Mouse (Mus musculus): ENCODE data around the gene Sh3bp4. TPM values are rescaled to one million over a fixed set of nuclear protein-coding genes. Genes with fewer than 3 reads are reported as not detected.

Gene Sh3bp4
- polyA plus RNA-seq (2014; fragmentation: Nextera tagmentation; extraction: Ambion mirVana), result 15.7 and 18.5 TPM in 2 replicates

DNA sequence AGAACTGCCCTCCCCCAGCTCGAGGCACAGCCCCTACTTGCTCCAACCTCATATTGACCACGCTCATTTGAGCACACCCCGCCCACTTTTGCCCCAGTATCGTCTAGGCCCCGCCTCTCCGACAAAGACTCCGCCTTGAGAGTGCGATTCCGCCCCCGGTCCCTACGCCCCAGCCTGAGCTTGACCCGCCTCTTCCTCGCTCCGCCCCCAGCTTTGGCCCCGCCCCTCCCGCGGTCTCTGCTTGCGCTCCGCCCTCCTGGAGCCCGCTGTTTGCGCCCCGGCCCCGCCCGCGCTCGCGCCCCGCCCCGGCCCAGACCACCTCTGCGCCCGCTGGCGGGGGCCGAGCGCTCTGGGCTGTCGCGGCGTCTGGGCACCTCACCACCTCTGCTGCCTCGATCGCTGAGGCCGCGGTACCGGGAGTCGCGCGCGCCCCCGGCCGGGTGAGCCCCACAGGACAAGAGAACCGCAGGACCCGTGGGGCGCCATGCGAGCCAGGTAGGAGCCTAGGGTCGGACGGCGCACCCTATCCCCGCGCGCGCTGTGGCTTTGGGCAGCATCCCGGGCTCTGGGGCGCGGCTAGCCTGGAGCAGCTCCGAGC, at the start of gene Sh3bp4:
TSS of gene Sh3bp4 (plus strand) at position 313 of the 598 bp plus-strand sequence.
- Histone ChIP-seq H3K4me1 (ENCODE audit: control insufficient read depth, insufficient read depth, low read length) (peaks cover 18% of the 10 kb centered on the region), H3K4me2 (ENCODE audit: low read length) (peak within 1 kb of the TSS; percentile 79), H3K9ac (ENCODE audit: low read length) (peak within 1 kb of the TSS; percentile 81), H3K27me3 (replicated peaks; ENCODE audit: control insufficient read depth, insufficient read depth, low read length) (no peaks in the 10 kb centered on the region), H3K4me3 (ENCODE audit: low read depth, low read length) (peak within 1 kb of the TSS; percentile 78), H3K27ac (ENCODE audit: low read depth, low read length) (peak within 1 kb of the TSS; percentile 68), H3K36me3 (ENCODE audit: control insufficient read depth, insufficient read depth, low read length) (no peaks in the 10 kb centered on the region), H3K9me3 (replicated peaks; ENCODE audit: control insufficient read depth, low read length) (no peaks in the 10 kb centered on the region)
- DNase-seq (ENCODE audit: low spot score) (peak; percentile 99), ATAC-seq (peak; percentile 91)
- under 1% methylated on average over 51 of the region's 63 CpGs for WGBS

DNA sequence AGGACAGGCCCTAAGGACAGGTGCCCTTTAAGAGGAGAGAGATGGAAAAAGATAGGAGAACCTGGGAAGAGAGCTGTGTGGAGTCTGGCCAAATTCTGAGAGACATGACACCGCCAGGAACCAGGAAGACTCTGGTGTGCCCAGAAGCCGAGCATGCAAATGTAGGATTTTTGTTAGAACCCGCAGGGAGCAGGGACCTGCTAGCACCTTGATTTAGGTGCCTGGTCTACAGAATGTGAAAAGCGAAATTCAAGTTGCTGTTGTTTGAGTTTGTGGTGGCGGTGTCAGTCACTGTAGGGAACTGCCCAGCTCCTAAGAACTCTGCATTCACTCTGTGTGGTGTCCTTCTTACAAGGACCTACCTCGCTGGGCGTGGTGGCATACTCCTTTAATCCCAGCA, 47.2 kb upstream of the Sh3bp4 start:
- no peaks in the 10 kb centered on the region for H3K36me3 ChIP-seq (ENCODE audit: control insufficient read depth, insufficient read depth, low read length)
- no peak overlapping the region for H3K9ac ChIP-seq (ENCODE audit: low read length)
- no peak overlapping the region for H3K27ac ChIP-seq (ENCODE audit: low read depth, low read length)
- H3K4me3 ChIP-seq (ENCODE audit: low read depth, low read length), result no peak overlapping the region
- H3K27me3 ChIP-seq (replicated peaks; ENCODE audit: control insufficient read depth, insufficient read depth, low read length), result no peaks in the 10 kb centered on the region
- no peak overlapping the region for H3K4me2 ChIP-seq (ENCODE audit: low read length)
- no peaks in the 10 kb centered on the region for H3K4me1 ChIP-seq (ENCODE audit: control insufficient read depth, insufficient read depth, low read length)
- DNase-seq (ENCODE audit: low spot score) (no peak), ATAC-seq (no peak)
- 83% methylated on average over 7 of the region's 7 CpGs for WGBS
- H3K9me3 ChIP-seq (replicated peaks; ENCODE audit: control insufficient read depth, low read length), result no peaks in the 10 kb centered on the region

DNA sequence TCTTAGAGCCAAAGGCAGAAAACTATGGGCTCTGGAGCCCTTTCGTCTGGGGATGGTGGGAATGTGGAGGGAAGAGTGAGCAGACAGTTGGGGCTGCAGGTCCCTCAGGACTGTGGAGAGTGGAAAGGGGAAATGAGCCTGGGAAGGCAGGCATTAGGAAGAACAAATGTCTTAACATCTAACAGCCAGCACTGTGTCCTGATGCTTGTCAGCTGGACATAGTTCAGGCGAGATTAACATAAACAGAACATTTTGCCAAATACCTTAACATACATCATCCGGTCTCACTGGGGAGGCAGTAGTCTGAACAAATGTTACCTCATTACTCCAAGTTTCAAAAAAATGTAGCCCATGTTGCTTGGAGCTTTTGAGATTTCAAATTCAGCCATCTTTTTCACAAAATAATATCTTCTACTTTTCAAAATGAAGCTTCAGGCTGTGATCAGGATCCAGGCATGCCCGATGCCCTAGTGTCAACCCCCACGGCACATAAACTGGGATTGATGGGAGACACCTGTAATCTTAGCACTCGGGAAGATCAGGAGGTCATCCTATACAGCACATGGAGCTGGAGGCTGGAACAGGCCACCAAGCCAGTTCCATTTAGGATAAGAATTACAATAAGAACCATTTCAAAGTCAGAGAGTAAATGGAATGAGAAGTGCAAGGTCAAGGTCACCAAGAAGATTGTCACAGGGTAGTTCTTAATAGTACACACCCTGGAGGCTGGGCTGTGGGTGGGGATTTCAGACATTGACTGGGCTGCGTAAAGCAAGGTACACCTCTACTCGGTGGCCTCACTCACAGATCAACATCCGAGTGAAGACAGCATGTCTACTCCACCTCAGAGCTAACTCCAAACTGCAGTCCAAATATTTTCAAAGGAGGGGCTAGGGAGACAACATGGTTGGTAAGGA, 45.3 kb upstream of the Sh3bp4 start:
- no peaks in the 10 kb centered on the region for H3K36me3 ChIP-seq (ENCODE audit: control insufficient read depth, insufficient read depth, low read length)
- H3K9ac ChIP-seq (ENCODE audit: low read length), result no peak overlapping the region
- no peaks in the 10 kb centered on the region for H3K27me3 ChIP-seq (replicated peaks; ENCODE audit: control insufficient read depth, insufficient read depth, low read length)
- H3K27ac ChIP-seq (ENCODE audit: low read depth, low read length), result no peak overlapping the region
- DNase-seq (ENCODE audit: low spot score) (no peak), ATAC-seq (no peak)
- no peaks in the 10 kb centered on the region for H3K4me1 ChIP-seq (ENCODE audit: control insufficient read depth, insufficient read depth, low read length)
- H3K4me2 ChIP-seq (ENCODE audit: low read length), result no peak overlapping the region
- no peaks in the 10 kb centered on the region for H3K9me3 ChIP-seq (replicated peaks; ENCODE audit: control insufficient read depth, low read length)
- no peak overlapping the region for H3K4me3 ChIP-seq (ENCODE audit: low read depth, low read length)
- WGBS, result 81% methylated on average over 9 of the region's 9 CpGs

DNA sequence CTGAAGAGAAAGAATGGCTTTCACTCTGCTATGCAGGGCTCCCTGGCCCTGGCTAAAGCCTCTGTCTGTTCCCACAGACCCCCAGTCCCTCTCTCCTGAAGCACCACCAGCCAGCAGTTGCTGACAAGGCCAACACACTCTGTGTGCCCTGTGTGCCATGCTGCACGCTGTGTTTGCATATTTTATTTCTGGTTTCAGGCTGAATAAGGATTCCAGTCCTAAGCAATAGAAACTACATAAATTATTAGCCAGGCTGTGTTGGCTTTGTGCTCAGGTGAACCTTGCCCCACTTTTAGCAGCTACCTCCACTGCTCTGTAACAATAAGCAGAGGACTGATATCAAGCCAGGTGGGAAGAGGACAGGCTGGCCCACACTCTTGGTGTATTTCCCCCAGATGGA, 44.2 kb upstream of the Sh3bp4 start:
- 65% methylated on average over 1 of the region's 1 CpGs for WGBS
- no peak for ATAC-seq

DNA sequence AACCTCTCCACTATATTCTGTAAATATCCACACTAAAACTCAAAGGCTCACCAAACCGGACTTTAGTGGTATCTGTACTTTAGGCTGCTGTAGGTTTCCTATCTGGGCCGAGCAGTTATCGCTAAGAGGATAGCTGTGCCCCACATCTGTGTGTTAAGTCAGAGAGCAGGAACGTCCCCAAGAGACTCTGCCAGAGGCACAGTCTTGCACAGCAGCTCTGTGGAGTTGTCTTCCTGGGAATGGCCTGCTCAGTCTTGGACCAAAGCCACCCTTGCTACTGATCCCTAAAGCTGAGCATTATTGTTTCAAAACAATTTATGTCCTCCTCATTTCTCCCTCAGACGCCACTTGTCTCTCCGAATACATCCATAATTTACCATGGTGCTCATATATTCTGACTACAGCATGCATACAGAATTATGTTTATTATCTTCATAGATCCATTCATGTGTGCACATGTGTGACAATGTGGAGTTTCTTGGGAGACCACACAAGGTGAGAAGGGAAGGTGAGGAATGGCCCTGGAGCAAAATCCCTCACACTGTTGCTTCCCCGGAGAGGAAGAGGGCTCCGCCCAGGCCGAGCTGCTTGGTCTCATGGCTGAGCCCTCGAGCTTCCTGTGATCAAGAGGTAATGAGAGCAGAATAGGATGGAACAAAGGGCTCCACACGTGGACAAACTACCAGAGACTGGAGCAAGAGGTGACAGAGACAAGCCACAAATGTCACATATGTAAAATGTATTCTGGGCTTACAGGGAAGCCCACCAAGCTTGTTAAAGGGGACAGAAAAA, 40.9 kb upstream of the Sh3bp4 start:
- 81% methylated on average over 11 of the region's 11 CpGs for WGBS
- no peak overlapping the region for H3K4me3 ChIP-seq (ENCODE audit: low read depth, low read length)

More for the DNA sequence above, 44.2 kb upstream of the Sh3bp4 start:
- no peaks in the 10 kb centered on the region for H3K27me3 ChIP-seq (replicated peaks; ENCODE audit: control insufficient read depth, insufficient read depth, low read length)
- no peaks in the 10 kb centered on the region for H3K36me3 ChIP-seq (ENCODE audit: control insufficient read depth, insufficient read depth, low read length)
- H3K4me3 ChIP-seq (ENCODE audit: low read depth, low read length), result no peak overlapping the region
- DNase-seq (ENCODE audit: low spot score), result no peak
- no peak overlapping the region for H3K9ac ChIP-seq (ENCODE audit: low read length)
- H3K4me2 ChIP-seq (ENCODE audit: low read length), result no peak overlapping the region
- no peaks in the 10 kb centered on the region for H3K4me1 ChIP-seq (ENCODE audit: control insufficient read depth, insufficient read depth, low read length)
- H3K9me3 ChIP-seq (replicated peaks; ENCODE audit: control insufficient read depth, low read length), result no peaks in the 10 kb centered on the region
- H3K27ac ChIP-seq (ENCODE audit: low read depth, low read length), result no peak overlapping the region

DNA sequence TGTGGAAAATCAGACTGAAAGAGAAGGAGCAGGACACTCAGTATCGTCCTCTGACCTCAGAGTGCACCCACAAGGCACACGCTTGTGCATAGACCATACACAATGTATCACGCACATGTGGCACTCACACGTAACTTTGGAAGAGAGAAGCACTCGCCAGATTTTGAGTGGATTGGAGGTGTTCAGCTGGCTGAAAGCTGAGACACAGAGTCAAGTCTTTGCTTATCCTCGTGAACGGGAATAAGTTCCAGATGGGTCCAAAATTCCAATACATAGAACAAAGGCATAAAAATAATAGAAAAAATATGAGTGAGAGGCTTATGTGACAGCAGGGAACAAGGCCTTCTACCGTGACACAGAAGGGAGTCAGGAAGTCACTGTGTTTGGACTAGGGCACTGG, 36.6 kb upstream of the Sh3bp4 start:
- H3K27ac ChIP-seq (ENCODE audit: low read depth, low read length), result no peak overlapping the region

More for the DNA sequence above, 40.9 kb upstream of the Sh3bp4 start:
- H3K27me3 ChIP-seq (replicated peaks; ENCODE audit: control insufficient read depth, insufficient read depth, low read length), result no peaks in the 10 kb centered on the region
- no peak overlapping the region for H3K9ac ChIP-seq (ENCODE audit: low read length)
- no peak overlapping the region for H3K27ac ChIP-seq (ENCODE audit: low read depth, low read length)
- H3K9me3 ChIP-seq (replicated peaks; ENCODE audit: control insufficient read depth, low read length), result no peaks in the 10 kb centered on the region
- ATAC-seq, result no peak
- no peak overlapping the region for H3K4me2 ChIP-seq (ENCODE audit: low read length)
- H3K36me3 ChIP-seq (ENCODE audit: control insufficient read depth, insufficient read depth, low read length), result no peaks in the 10 kb centered on the region
- no peak for DNase-seq (ENCODE audit: low spot score)
- no peaks in the 10 kb centered on the region for H3K4me1 ChIP-seq (ENCODE audit: control insufficient read depth, insufficient read depth, low read length)

DNA sequence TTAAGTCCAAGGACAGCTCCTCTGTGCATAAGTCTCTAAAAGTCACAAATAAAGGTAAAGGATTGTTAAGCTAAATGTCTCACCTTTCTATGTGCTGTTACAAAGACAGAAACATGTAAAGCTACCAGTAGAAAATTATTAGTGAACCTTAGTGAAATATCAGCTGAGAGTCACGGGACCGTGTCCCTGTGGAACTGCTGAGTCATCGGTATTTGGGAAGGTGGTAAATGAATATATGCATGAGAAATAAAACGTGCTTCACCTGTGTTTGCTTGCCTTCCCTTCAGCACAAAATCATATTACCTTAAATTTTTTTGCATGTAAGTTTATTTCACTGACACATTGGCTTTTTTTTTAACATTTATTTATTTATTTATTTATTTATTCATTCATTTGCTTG, 36.2 kb upstream of the Sh3bp4 start:
- no peaks in the 10 kb centered on the region for H3K4me1 ChIP-seq (ENCODE audit: control insufficient read depth, insufficient read depth, low read length)
- no peak overlapping the region for H3K4me2 ChIP-seq (ENCODE audit: low read length)
- no peak overlapping the region for H3K4me3 ChIP-seq (ENCODE audit: low read depth, low read length)
- no peaks in the 10 kb centered on the region for H3K9me3 ChIP-seq (replicated peaks; ENCODE audit: control insufficient read depth, low read length)
- H3K27ac ChIP-seq (ENCODE audit: low read depth, low read length), result no peak overlapping the region
- H3K9ac ChIP-seq (ENCODE audit: low read length), result no peak overlapping the region
- ATAC-seq (no peak), DNase-seq (ENCODE audit: low spot score) (no peak)
- H3K27me3 ChIP-seq (replicated peaks; ENCODE audit: control insufficient read depth, insufficient read depth, low read length), result no peaks in the 10 kb centered on the region
- no peaks in the 10 kb centered on the region for H3K36me3 ChIP-seq (ENCODE audit: control insufficient read depth, insufficient read depth, low read length)
- WGBS, result 80% methylated on average over 4 of the region's 4 CpGs

More for the DNA sequence above, 36.6 kb upstream of the Sh3bp4 start:
- WGBS, result 87% methylated on average over 8 of the region's 8 CpGs
- Histone ChIP-seq H3K27me3 (replicated peaks; ENCODE audit: control insufficient read depth, insufficient read depth, low read length) (no peaks in the 10 kb centered on the region), H3K4me1 (ENCODE audit: control insufficient read depth, insufficient read depth, low read length) (no peaks in the 10 kb centered on the region), H3K9ac (ENCODE audit: low read length) (no peak overlapping the region), H3K4me2 (ENCODE audit: low read length) (no peak overlapping the region), H3K4me3 (ENCODE audit: low read depth, low read length) (no peak overlapping the region), H3K36me3 (ENCODE audit: control insufficient read depth, insufficient read depth, low read length) (no peaks in the 10 kb centered on the region), H3K9me3 (replicated peaks; ENCODE audit: control insufficient read depth, low read length) (no peaks in the 10 kb centered on the region)
- DNase-seq (ENCODE audit: low spot score), result no peak
- no peak for ATAC-seq

DNA sequence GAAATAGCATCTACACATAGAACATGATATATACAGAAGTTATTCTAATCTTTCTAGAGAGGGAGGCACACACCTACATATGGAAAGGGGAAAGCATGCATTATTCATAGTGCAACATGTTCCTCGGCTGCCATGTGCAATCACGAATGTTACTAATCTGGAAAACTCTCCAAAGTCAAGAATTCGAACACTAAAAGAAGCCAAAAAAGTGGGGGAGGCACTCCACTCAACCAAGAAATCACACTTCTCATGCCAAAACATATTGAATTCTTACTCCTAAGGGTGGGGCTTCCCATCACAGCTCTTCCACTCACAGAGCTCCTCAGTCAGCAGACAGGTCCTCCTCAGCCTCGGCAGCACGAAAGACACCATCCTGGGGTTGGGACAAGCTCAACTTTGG, 35.1 kb upstream of the Sh3bp4 start:
- Histone ChIP-seq H3K4me1 (ENCODE audit: control insufficient read depth, insufficient read depth, low read length) (no peaks in the 10 kb centered on the region), H3K27me3 (replicated peaks; ENCODE audit: control insufficient read depth, insufficient read depth, low read length) (no peaks in the 10 kb centered on the region), H3K27ac (ENCODE audit: low read depth, low read length) (no peak overlapping the region), H3K4me3 (ENCODE audit: low read depth, low read length) (no peak overlapping the region), H3K4me2 (ENCODE audit: low read length) (no peak overlapping the region), H3K9me3 (replicated peaks; ENCODE audit: control insufficient read depth, low read length) (no peaks in the 10 kb centered on the region), H3K9ac (ENCODE audit: low read length) (no peak overlapping the region), H3K36me3 (ENCODE audit: control insufficient read depth, insufficient read depth, low read length) (no peaks in the 10 kb centered on the region)
- WGBS, result 73% methylated on average over 5 of the region's 5 CpGs
- peak; percentile 26; the same call in 1 of the 2 replicates for ATAC-seq
- DNase-seq (ENCODE audit: low spot score), result peak; percentile 63
